Mouse (Mus musculus) CH12.LX (cell line): ENCODE results near the gene Ifi211.

Experiments used
- CHD2 ChIP-seq: IDR thresholded peaks from 2 replicates; pipeline ENCODE4 v1.6.1; 2011; ENCODE audit warnings: low read length, improper control_type of control experiment
- GABPA ChIP-seq: IDR thresholded peaks from 2 replicates; pipeline ENCODE4 v1.6.1; 2012; ENCODE audit warnings: low read depth, low read length, improper control_type of control experiment, inconsistent platforms; ENCODE audit not compliant: insufficient replicate concordance
- MAZ ChIP-seq: IDR thresholded peaks from 2 replicates; pipeline ENCODE4 v1.6.1; 2012; ENCODE audit warnings: low read depth, mild to moderate bottlenecking, inconsistent platforms, low read length, improper control_type of control experiment, moderate library complexity
- POLR2AphosphoS2 ChIP-seq: IDR thresholded peaks from 2 replicates; pipeline ENCODE4 v1.6.1; 2011; ENCODE audit warnings: low read depth, low read length, improper control_type of control experiment
- SMC3 ChIP-seq: IDR thresholded peaks from 2 replicates; pipeline ENCODE4 v1.6.1; 2011; ENCODE audit warnings: low read depth, low read length, improper control_type of control experiment

DNA sequence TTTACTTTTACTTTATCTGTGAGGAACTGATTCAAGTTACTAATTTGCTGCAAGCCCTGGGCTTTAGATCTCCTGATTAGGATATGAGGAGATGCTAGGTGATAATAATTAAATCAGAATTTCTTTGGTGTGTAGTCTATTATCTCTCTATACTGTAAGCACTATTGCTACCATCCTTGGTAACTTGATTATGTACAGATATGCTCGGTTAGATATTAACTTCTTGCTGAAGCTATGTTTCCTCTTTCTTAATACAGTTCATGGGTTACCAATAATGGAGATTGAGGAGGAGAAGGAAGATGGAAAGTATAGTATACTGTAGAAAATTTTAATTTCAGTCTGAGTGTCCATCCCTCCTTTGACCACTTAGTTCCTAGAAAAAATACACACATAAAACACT is 40.7 kb upstream of the Ifi211 start:
- TF ChIP-seq MAZ (no peak), POLR2AphosphoS2 (no peak), CHD2 (no peak), GABPA (no peak), SMC3 (no peak)
